Mouse (Mus musculus) C2C12 (cell line): ENCODE measurements at regions not wholly inside any gene's neighbourhood (a gene's known extent, or its start where the extent isn't known, plus 50 kb on each side); places are given as distances from the start of the nearest gene placed in this dataset.

Experiments
- CEBPB ChIP-seq: IDR thresholded peaks from one replicate; pipeline ENCODE4 v1.6.1; 2011; ENCODE audit warnings: low read depth, mild to moderate bottlenecking, control low read depth, moderate library complexity
- CTCF ChIP-seq: IDR thresholded peaks from one replicate; pipeline ENCODE4 v1.5.1; 2011; ENCODE audit not compliant: control insufficient read depth, insufficient read depth, insufficient read length
- FOSL1 ChIP-seq: IDR thresholded peaks from one replicate; pipeline ENCODE4 v1.8.0; 2011; ENCODE audit warnings: mild to moderate bottlenecking, low read length; ENCODE audit not compliant: poor library complexity, insufficient read depth, severe bottlenecking
- MAX ChIP-seq: IDR thresholded peaks from one replicate; pipeline ENCODE4 v1.6.1; 2011; ENCODE audit warnings: mild to moderate bottlenecking, control low read depth
- MYOD1 ChIP-seq: IDR thresholded peaks from one replicate; pipeline ENCODE4 v1.6.1; 2011; ENCODE audit warnings: low read depth; ENCODE audit not compliant: control insufficient read depth, insufficient read length
- MYOG ChIP-seq: IDR thresholded peaks from one replicate; pipeline ENCODE4 v1.6.1; 2011; ENCODE audit not compliant: control insufficient read depth, insufficient read length; ENCODE audit errors: extremely low read depth
- USF1 ChIP-seq: IDR thresholded peaks from one replicate; pipeline ENCODE4 v1.6.1; 2011; ENCODE audit warnings: low read depth, mild to moderate bottlenecking, control low read depth, moderate library complexity

DNA sequence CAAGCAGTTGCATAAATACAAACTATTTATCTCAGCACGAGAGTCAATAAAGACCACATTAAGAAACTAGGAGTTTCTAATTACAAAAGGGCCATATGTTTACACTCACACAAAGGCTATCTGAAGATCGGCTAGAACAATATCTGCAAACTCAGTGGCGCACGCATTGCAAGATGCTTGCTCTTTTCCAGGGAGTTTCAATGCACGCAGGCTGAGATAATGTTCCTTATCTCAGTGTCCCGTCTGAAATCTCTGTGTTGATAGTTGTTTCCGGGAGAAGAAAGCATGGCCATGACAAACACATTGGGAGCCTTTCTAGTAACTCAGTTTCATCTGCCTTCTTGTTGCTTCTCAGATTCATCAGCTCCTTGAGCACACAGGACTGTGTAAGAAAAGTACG lies 192.6 kb upstream of the Daam1 start:
- TF ChIP-seq CTCF (no peak), MAX (no peak), FOSL1 (no peak), MYOG (no peak), CEBPB (no peak), MYOD1 (no peak), USF1 (no peak)
